Mouse (Mus musculus) yolk sac, embryonic 10.5 days (tissue): ENCODE measurements at regions not wholly inside any gene's neighbourhood (a gene's known extent, or its start where the extent isn't known, plus 50 kb on each side); places are given as distances from the start of the nearest gene placed in this dataset.

Source experiments
- DNase-seq: peaks from one replicate; pipeline ENCODE4 v3.0.0-alpha.2; 2017; ENCODE audit warnings: low spot score

DNA sequence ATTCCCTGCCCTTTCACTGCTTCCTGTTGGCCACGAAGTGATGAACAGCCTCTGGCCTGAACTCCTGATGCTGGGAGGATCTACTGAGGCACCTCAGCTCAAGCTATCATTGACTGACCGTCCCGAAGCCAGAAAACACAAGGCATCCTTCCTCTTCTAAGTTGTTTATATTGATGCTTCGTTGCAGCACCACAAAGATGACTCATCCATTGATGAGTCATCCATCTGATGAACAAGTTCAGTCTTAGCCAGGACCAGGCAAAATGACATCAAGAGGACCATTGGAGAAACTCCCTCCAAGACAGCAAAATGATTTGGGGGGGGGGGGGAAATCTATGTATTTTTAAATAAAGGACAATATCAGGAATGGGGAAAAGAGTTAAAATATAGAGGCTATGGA is 144.5 kb downstream of the Rab28 start:
- DNase-seq: no peak

GRCm38 (mm10) chr5:41562299-41562698 is 145.7 kb downstream of the Rab28 start:
- no peak for DNase-seq

- peak; percentile 6 for DNase-seq
These were observed 151.2 kb downstream of the Rab28 start for GRCm38 (mm10) chr5:41556700-41557309.

- no peak for DNase-seq
These were observed 153.6 kb downstream of the Rab28 start for GRCm38 (mm10) chr5:41554312-41554711.

GRCm38 (mm10) chr5:41550063-41550462 is 157.9 kb downstream of the Rab28 start:
- no peak for DNase-seq

DNA sequence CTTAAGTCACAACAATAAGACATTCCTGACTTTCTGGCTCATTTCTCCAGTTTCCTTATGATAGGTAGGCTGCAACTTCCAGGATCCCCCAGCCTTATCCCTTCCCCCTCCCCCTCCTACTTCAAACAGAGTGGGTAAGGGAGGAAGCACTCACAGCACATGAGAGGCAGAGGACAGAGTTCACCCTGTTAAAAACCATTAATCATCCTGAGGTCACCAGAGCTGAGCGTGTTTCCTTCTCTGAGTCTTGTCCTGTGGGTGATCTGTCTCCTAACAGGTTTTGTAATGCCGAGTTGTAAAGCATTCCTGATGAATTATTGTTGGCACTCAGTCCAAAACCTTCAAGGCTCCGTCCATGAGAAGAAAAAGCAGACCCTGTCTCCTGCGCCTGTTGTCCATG is 161.0 kb downstream of the Rab28 start:
- DNase-seq: no peak

- DNase-seq: no peak
These were observed 167.2 kb downstream of the Rab28 start for GRCm38 (mm10) chr5:41540789-41541188.

DNA sequence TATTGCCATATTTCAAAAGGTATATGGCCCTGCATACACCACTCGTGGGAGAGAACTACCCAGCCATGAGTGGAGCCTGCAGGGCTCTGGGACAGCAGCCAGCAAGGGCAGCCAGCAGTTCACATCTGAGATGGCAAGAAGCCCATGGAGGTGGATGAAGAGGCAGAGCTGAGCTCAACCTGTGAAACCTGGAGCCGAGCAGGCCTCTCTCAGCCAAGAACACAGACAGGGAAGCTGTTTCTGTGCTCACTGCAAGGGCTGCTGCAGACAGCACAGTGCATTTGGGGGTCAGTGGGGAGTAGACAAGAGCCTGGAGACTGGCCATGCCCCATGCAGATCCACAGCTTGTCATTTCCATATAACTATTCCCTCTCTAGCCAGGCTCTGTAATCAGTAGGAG is 173.4 kb downstream of the Rab28 start:
- DNase-seq: no peak
